Mouse (Mus musculus): Measurements from ENCODE around the gene Calcoco1. TPM values are rescaled to one million over a fixed set of nuclear protein-coding genes. Genes with fewer than 3 reads are reported as not detected.
A peak's percentile ranks its signal among the peaks of the same experiment; 100 is the strongest.

The Calcoco1 gene
- polyA plus RNA-seq, 1 experiment from 2014 or later: 9.0 TPM

DNA sequence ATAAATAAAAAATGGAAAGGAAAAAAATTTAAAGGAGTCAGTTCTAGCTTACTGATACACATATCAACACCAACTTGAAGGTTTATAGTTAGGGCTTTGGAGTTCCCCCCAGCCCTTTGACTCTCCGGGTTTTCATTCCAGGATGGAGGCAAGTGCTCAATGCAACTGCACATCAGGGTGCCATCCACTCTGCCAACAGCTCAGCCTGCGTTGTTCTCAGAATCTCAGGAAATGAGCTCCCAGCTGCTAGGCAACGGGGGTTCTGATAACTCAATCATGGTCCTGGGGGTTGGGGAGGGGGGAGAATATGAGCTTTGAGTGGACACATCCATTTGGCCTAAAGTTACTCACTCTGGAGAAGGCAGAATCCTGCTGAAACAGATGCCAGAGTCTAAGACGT is 36.2 kb downstream of the Calcoco1 start:
- Histone ChIP-seq H3K27me3 (peaks cover 57% of the 10 kb centered on the region), H3K9me3 (replicated peaks) (no peaks in the 10 kb centered on the region), H3K27ac (no peak overlapping the region), H3K4me1 (replicated peaks) (no peaks in the 10 kb centered on the region), H3K4me3 (replicated peaks) (no peak overlapping the region), H3K4me2 (no peak overlapping the region), H3K36me3 (no peaks in the 10 kb centered on the region), H3K9ac (no peak overlapping the region)
- 25% methylated on average over 4 of the region's 4 CpGs for WGBS (ENCODE audit: insufficient replicate concordance)
- DNase-seq: no peak
- no peak for ATAC-seq (ENCODE audit: low read depth)

- DNase-seq (no peak), ATAC-seq (ENCODE audit: low read depth) (no peak)
- Histone ChIP-seq H3K27ac (no peak overlapping the region), H3K9me3 (replicated peaks) (no peaks in the 10 kb centered on the region), H3K27me3 (peaks cover 46% of the 10 kb centered on the region), H3K4me3 (replicated peaks) (no peak overlapping the region), H3K36me3 (no peaks in the 10 kb centered on the region), H3K4me2 (no peak overlapping the region), H3K4me1 (replicated peaks) (no peaks in the 10 kb centered on the region), H3K9ac (no peak overlapping the region)
- 5% methylated on average over 1 of the region's 1 CpGs for WGBS (ENCODE audit: insufficient replicate concordance)
Observed at GRCm38 (mm10) chr15:102683670-102684069, 38.3 kb downstream of the Calcoco1 start.

- 76% methylated on average over 2 of the region's 2 CpGs for WGBS (ENCODE audit: insufficient replicate concordance)
- Histone ChIP-seq H3K4me2 (no peak overlapping the region), H3K27ac (no peak overlapping the region), H3K27me3 (peaks cover 30% of the 10 kb centered on the region), H3K9me3 (replicated peaks) (no peaks in the 10 kb centered on the region), H3K4me1 (replicated peaks) (peaks cover 13% of the 10 kb centered on the region), H3K36me3 (no peaks in the 10 kb centered on the region), H3K4me3 (replicated peaks) (no peak overlapping the region), H3K9ac (no peak overlapping the region)
- DNase-seq (no peak), ATAC-seq (ENCODE audit: low read depth) (no peak)
Observed at GRCm38 (mm10) chr15:102676345-102676744, 45.6 kb downstream of the Calcoco1 start.

- no peak overlapping the region for H3K9ac ChIP-seq
- 0 out of 2 replicates have a peak, but pooled peaks cover 11% of the 10 kb centered on the region for H3K36me3 ChIP-seq
- peaks cover 29% of the 10 kb centered on the region for H3K27me3 ChIP-seq
- WGBS (ENCODE audit: insufficient replicate concordance): 12% methylated on average over 10 of the region's 10 CpGs
- H3K27ac ChIP-seq: no peak overlapping the region
- H3K4me3 ChIP-seq (replicated peaks): no peak overlapping the region
- H3K9me3 ChIP-seq (replicated peaks): no peaks in the 10 kb centered on the region
- DNase-seq (peak; percentile 6), ATAC-seq (ENCODE audit: low read depth) (no peak)
- H3K4me2 ChIP-seq: peak overlapping the region; percentile 36
- H3K4me1 ChIP-seq (replicated peaks): peaks cover 32% of the 10 kb centered on the region
Observed at GRCm38 (mm10) chr15:102673548-102673947, 48.4 kb downstream of the Calcoco1 start.

- peak within 1 kb of the TSS; percentile 85 for H3K4me2 ChIP-seq
- WGBS (ENCODE audit: insufficient replicate concordance): 15% methylated on average over 37 of the region's 37 CpGs
- DNase-seq (peak; percentile 1), ATAC-seq (ENCODE audit: low read depth) (no peak)
- peaks cover 21% of the 10 kb centered on the region for H3K36me3 ChIP-seq
- peaks cover 39% of the 10 kb centered on the region for H3K4me1 ChIP-seq (replicated peaks)
- H3K9me3 ChIP-seq (replicated peaks): no peaks in the 10 kb centered on the region
- H3K27ac ChIP-seq: peak within 1 kb of the TSS; percentile 80
- H3K9ac ChIP-seq: peak within 1 kb of the TSS; percentile 69
- H3K27me3 ChIP-seq: peaks cover 29% of the 10 kb centered on the region
- peak within 1 kb of the TSS; percentile 82 for H3K4me3 ChIP-seq (replicated peaks)
Observed at GRCm38 (mm10) chr15:102672215-102673071, 49.5 kb downstream of the Calcoco1 start, which contains the start of gene Atp5g2. TSS of gene Atp5g2 (minus strand) at chr15:102672352.

GRCm38 (mm10) chr15:102671721-102672214 is 50.2 kb downstream of the Calcoco1 start:
- DNase-seq (peak; percentile 37), ATAC-seq (ENCODE audit: low read depth) (no peak)
- peak overlapping the region; percentile 82 for H3K4me3 ChIP-seq (replicated peaks)
- peaks cover 39% of the 10 kb centered on the region for H3K4me1 ChIP-seq (replicated peaks)
- H3K36me3 ChIP-seq: peaks cover 28% of the 10 kb centered on the region
- H3K27ac ChIP-seq: peak overlapping the region; percentile 80
- H3K9me3 ChIP-seq (replicated peaks): no peaks in the 10 kb centered on the region
- peaks cover 29% of the 10 kb centered on the region for H3K27me3 ChIP-seq
- WGBS (ENCODE audit: insufficient replicate concordance): 1% methylated on average over 34 of the region's 34 CpGs
- H3K9ac ChIP-seq: peak overlapping the region; percentile 69
- H3K4me2 ChIP-seq: peak overlapping the region; percentile 85

GRCm38 (mm10) chr15:102670767-102671575 is 51.0 kb downstream of the Calcoco1 start:
- peak overlapping the region; percentile 82 for H3K4me3 ChIP-seq (replicated peaks)
- H3K4me1 ChIP-seq (replicated peaks): peaks cover 39% of the 10 kb centered on the region
- peak overlapping the region; percentile 80 for H3K27ac ChIP-seq
- no peaks in the 10 kb centered on the region for H3K9me3 ChIP-seq (replicated peaks)
- under 1% methylated on average over 53 of the region's 53 CpGs for WGBS (ENCODE audit: insufficient replicate concordance)
- peak overlapping the region; percentile 95 for H3K9ac ChIP-seq
- peaks cover 29% of the 10 kb centered on the region for H3K27me3 ChIP-seq
- ATAC-seq (ENCODE audit: low read depth): peak; percentile 95
- H3K36me3 ChIP-seq: peaks cover 36% of the 10 kb centered on the region
- DNase-seq: peak; percentile 87
- peak overlapping the region; percentile 85 for H3K4me2 ChIP-seq

GRCm38 (mm10) chr15:102670281-102670680 is 51.7 kb downstream of the Calcoco1 start:
- DNase-seq (peak; percentile 6), ATAC-seq (ENCODE audit: low read depth) (no peak)
- H3K27ac ChIP-seq: peak overlapping the region; percentile 78
- peaks cover 43% of the 10 kb centered on the region for H3K36me3 ChIP-seq
- peaks cover 29% of the 10 kb centered on the region for H3K27me3 ChIP-seq
- H3K4me3 ChIP-seq (replicated peaks): peak overlapping the region; percentile 82
- peaks cover 46% of the 10 kb centered on the region for H3K4me1 ChIP-seq (replicated peaks)
- no peaks in the 10 kb centered on the region for H3K9me3 ChIP-seq (replicated peaks)
- peak overlapping the region; percentile 95 for H3K9ac ChIP-seq
- 6% methylated on average over 6 of the region's 6 CpGs for WGBS (ENCODE audit: insufficient replicate concordance)
- H3K4me2 ChIP-seq: peak overlapping the region; percentile 85

GRCm38 (mm10) chr15:102669571-102669970 is 52.4 kb downstream of the Calcoco1 start:
- WGBS (ENCODE audit: insufficient replicate concordance): 76% methylated on average over 8 of the region's 8 CpGs
- H3K27me3 ChIP-seq: peaks cover 29% of the 10 kb centered on the region
- no peak for ATAC-seq (ENCODE audit: low read depth)
- H3K9me3 ChIP-seq (replicated peaks): no peaks in the 10 kb centered on the region
- peak overlapping the region; percentile 85 for H3K4me2 ChIP-seq
- H3K9ac ChIP-seq: peak overlapping the region; percentile 95
- no peak overlapping the region for H3K27ac ChIP-seq
- peak overlapping the region; percentile 82 for H3K4me3 ChIP-seq (replicated peaks)
- peaks cover 46% of the 10 kb centered on the region for H3K4me1 ChIP-seq (replicated peaks)
- no peak for DNase-seq
- peaks cover 50% of the 10 kb centered on the region for H3K36me3 ChIP-seq

GRCm38 (mm10) chr15:102665494-102665893 is 56.5 kb downstream of the Calcoco1 start:
- Histone ChIP-seq H3K4me2 (no peak overlapping the region), H3K9me3 (replicated peaks) (no peaks in the 10 kb centered on the region), H3K27ac (no peak overlapping the region), H3K36me3 (peaks cover 89% of the 10 kb centered on the region), H3K4me3 (replicated peaks) (no peak overlapping the region), H3K27me3 (no peaks in the 10 kb centered on the region), H3K4me1 (replicated peaks) (peaks cover 31% of the 10 kb centered on the region), H3K9ac (0 out of 2 replicates have a peak overlapping the region, but pooled peaks have one; percentile 1)
- 45% methylated on average over 4 of the region's 4 CpGs for WGBS (ENCODE audit: insufficient replicate concordance)
- ATAC-seq (ENCODE audit: low read depth) (peak; percentile 22; the same call in 1 of the 2 replicates), DNase-seq (peak; percentile 39)

- H3K4me3 ChIP-seq (replicated peaks): no peak overlapping the region
- 85% methylated on average over 8 of the region's 8 CpGs for WGBS (ENCODE audit: insufficient replicate concordance)
- H3K36me3 ChIP-seq: peaks cover 86% of the 10 kb centered on the region
- H3K27me3 ChIP-seq: no peaks in the 10 kb centered on the region
- no peaks in the 10 kb centered on the region for H3K9me3 ChIP-seq (replicated peaks)
- H3K27ac ChIP-seq: no peak overlapping the region
- no peak for DNase-seq
- no peak for ATAC-seq (ENCODE audit: low read depth)
- no peak overlapping the region for H3K9ac ChIP-seq
- peaks cover 25% of the 10 kb centered on the region for H3K4me1 ChIP-seq (replicated peaks)
- no peak overlapping the region for H3K4me2 ChIP-seq
Observed at GRCm38 (mm10) chr15:102663825-102664224, 58.2 kb downstream of the Calcoco1 start.

Data from liver, embryonic 13.5 days (tissue).